Mouse (Mus musculus) embryo, embryonic 11.5 days (tissue): ENCODE measurements around the gene Abcg8.

Experiments used
- DNase-seq: peaks from one replicate; pipeline ENCODE4 v3.0.0-alpha.2; 2012; ENCODE audit warnings: low read depth, low spot score

Abcg8 gene

DNA sequence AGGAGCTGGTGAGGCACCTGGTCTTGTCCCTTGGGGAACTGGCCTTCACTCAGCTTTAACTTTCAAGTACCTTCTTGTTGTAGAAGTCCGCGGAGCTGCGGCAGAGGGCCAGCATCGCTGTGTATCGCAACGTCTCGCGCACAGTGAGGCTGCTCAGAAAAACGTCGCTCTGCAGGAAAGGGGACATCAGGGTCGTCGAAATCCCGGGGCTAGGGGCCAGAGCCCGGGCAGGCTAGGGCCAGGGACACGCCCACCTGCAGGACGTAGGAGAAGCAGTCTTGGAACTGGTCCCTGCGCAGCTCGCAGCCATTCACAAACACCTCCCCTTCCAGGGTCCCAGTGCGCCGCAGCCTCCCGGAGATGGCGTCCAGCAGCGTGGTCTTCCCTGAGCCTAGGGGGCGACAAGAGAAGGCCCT is at the start of gene Abcg8:
Gene Abcg8 (plus strand): TSS at position 352 of the 416 bp plus-strand sequence.
- DNase-seq, result no peak

DNA sequence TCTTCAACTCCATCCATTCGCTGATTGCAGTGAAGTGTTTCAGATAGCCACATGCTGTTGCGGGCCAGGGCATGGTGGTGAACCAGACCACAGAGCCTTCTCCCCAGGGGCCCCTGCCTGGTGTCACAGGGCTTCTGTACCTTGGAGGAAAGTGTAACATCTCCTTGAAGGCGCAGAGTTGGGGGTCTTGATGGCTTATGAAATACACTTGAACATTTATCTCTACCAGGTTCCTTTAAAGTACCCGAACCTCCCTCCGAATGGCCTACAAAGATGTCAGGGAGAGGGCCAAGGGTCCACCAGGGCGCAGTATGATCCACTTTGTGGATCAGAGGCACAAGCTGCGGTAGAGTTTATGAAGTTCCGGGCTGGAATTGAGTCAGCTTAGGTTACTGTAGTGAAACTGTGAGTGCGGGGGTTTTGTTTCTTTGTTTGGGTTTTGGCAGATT is 49.2 kb upstream of the Abcg8 start:
- DNase-seq, result no peak

- DNase-seq, result no peak
These were observed 48.4 kb upstream of the Abcg8 start for GRCm38 (mm10) chr17:84627721-84628120.

- no peak for DNase-seq
These were observed 47.5 kb upstream of the Abcg8 start for GRCm38 (mm10) chr17:84628611-84629010.

DNA sequence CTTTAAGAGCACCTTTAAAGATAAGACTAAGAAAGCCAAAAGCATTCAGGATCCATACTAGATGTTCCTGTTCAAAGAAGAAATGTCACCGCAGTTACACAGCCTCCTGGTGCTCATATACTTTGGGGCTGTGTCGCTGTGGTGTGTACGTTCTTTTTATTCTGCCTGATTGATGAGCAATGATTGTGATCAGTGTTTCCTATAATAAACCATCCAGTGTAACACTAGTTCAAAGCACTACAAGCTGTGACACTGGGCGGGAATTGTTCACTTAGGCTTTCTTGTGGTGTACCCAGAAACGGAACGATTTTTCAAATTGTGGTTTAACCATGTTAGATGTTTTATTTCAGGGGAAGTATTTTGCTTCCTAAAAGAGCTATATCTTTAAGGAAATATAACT is 44.3 kb upstream of the Abcg8 start:
- no peak for DNase-seq

GRCm38 (mm10) chr17:84633443-84633842 is 42.7 kb upstream of the Abcg8 start:
- no peak for DNase-seq

- no peak for DNase-seq
These were observed 39.8 kb upstream of the Abcg8 start for GRCm38 (mm10) chr17:84636328-84636727.

DNA sequence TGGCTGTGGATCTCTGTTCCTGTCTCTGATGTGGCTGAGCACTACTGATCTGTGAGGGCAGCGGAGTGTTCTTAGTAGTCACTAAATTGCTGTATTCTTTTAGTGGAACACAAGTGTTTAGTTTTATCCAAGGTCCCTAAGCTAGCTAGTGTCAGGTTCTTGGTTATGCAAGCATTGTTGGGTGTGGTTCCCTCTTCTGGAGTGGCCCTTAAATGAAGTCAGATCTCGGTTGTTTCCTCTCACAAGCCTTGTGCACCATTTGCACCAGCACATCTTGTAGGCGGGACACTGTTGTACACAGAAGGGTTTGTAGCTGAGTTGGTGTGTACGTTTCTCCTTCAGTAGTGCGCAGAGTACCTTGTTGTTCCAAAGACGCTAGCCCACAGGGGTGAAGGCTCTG is 38.1 kb upstream of the Abcg8 start:
- DNase-seq, result no peak

- DNase-seq, result no peak
These were observed 36.2 kb upstream of the Abcg8 start for GRCm38 (mm10) chr17:84639796-84640378.

GRCm38 (mm10) chr17:84641893-84642292 is 34.2 kb upstream of the Abcg8 start:
- DNase-seq, result no peak

DNA sequence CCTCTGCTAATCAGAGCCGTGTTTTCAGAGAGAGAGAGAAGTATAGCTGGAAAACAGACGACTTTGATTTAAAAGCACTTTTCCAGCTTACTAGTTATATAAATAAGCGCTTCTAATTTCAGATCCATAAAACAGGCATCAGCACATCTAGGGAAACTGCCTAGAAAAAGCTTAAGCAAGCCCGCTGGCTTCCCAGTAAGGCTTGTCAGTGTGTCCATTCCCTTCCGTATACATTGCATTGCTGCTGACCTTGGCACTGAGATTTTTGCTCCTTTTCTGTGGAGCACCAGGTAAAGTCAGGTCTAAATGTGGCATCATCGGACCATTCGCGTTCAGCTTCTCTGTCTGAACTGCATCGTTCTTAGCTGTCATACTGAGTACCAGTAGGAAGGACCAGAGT is 33.8 kb upstream of the Abcg8 start:
- DNase-seq, result no peak

DNA sequence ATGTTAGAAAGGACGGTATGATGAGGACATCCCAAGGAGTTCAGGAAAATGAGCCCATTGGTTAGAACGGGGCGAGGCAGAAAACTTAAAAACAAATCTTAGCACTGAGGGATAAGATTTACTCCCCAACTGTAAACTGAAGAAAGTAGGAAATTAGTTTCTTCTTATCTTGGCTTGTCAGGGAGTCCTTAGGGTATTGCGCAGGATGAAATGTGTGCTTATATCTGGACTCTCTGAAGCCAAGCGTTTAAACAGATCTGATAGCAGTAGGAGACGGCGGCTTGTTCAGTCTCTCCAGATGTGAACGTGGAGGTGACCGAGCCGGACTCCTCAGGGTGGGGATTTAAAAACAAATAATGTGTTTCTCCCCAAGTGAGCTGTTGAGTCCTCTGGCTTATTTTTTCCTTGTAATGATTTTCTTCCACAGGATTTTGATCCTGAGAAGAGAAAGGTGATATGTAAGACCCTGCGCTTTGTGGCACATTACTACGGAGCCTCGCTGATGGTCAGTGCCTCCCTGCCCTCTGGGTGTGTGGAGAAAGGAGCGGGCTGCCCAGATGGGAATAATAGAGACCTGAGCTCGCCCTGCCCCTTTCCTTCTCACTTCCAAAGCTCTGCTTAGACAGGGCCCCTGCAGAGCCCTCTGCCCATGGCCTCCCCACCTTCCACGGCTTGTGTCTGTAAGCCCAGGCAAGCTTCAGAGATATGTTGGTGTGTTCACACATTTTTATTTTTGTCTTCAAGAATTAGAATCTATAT is 31.6 kb upstream of the Abcg8 start:
- no peak for DNase-seq

DNA sequence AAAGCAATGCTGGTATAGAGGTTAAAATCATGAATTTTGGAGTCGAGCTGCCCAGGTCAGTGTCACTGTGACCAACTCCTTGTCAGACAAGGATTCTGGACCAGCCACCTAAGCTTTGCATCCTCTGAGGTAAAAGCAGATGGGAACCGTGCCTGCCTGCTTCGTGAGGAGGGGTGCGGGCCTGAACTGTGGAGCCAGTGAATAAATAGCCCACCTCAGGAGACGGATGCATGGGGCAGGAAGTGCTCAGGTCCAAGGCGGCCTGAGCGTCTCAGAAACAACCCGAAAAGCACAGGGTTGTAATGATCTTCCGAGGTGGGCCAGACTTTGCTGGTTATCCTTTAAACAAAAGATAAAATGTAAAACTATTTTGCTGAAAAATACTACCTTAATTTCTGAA is 31.0 kb upstream of the Abcg8 start:
- no peak for DNase-seq

DNA sequence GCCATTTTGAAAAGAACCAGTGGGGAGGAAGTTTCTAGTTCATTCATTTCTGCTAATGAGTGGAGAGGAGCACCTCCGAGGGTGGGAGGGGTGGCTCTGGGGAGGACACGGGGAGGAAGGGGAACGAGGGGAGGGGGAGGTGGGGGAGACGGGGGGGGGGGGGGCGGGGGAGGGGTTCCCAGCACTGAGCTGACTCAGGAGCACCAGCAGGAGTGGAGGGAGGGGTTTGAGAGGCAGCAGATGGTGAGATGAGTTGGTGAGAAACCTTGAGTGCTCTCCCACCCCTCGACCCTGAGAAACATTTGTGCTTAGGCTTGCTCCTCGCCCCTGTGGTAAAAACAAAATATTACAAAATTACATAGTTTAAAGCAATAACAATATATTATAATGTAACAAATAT is 30.2 kb upstream of the Abcg8 start:
- DNase-seq, result no peak

DNA sequence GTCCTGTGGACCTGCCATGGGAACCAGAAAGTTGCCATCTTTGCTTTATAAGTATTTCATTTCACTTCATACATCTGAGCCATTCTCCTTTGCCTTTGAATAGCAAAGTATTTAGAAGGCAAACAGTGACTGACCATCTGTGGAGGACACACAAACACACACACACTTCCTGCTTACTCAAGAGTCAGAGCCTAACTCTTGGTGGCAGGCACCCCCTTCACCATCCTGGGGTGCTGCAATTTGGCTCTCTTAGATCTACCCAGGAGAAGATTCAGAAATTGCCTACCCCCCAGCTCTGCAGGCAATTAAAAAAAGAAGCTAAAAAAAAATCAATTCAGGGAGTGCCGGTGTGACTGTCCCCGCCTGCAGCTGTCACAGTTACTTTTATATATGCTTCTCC is 29.6 kb upstream of the Abcg8 start:
- no peak for DNase-seq

DNA sequence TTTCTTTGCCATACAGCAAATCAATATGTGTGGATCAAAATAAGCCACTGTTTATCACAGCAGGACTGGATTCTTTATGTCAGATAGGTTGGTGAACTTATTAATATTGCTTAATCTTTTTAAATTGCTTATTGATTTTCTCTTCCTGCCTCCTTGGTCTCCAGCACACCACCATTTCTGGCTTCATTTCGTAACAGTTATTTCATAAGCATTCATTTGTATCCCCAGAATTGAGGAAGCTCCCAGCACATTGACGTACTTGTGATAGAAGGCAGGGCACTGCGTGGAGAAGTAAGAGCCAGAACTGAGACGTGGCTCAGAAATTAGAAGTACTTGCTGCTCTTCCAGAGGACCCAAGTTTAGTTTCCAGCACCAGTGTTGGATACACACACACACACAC is 28.5 kb upstream of the Abcg8 start:
- DNase-seq, result no peak

DNA sequence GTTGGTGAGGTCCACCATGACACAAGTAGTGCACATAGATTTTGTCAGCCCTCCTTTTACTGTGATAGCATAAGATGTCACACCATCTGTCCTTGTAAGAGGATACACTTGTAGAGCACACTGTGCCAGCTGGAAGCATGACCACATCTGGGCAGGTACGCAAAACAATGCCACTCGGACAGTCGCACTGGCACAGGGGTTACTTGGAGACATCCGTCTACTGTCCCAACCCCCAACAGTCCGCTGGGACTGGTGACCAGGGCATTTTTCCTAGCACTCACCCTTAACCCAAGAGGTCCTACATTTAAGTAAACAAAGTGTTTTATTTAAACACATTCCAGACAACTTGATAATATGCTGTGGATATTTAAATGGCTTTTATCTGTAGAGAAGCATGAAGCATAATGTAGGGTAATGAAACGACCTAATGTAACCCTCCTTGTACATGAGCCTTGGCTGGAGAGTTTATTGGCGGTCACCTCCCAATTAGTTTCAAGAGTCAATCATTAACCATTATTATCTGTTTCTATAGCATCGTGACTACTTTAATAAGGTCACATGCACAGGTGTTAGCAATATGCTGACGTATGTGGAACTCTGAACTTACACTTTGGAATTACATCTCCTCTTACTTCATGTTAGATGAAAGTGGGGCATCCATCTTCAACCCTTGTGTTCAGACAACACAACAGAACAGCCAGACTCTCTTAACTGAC is 25.6 kb upstream of the Abcg8 start:
- no peak for DNase-seq

DNA sequence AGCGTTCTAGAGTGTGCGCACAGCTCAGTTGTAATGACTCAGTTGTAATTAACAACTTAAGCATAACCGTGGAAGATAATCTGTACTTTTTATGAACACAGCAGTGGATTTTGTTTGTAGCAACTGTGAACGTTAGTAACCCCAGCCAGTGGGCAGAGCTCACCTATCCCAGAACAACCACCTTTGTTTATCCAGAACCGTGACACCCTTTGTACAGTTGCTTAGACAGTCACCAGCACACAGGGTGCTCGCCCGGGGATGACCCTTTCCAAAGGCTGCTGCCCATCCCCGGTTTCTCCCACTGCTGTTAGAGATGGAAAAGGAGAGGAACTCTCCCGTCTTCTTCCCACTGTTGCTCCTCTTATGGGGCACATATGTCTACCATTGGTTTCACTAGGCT is 22.6 kb upstream of the Abcg8 start:
- DNase-seq, result no peak

DNA sequence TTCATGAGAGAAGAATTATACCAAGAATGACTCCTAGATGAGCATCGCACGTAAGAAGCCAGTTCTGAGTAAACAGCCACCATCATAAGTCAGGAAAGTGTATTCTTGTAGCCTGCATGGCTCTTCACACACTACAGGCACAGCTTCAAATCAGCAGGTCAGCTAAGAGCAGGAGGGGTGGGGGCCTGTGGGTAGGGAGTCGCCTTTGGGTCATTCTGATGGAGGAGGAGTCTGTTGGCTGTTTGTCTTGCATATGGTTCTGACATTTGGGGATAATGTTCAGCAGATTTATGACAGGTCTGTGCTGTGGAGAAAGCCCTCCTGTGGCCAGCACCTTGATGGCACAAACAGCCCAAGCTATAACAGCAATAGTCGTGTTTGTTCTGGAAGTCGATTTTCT is 19.9 kb upstream of the Abcg8 start:
- DNase-seq, result no peak

- DNase-seq, result no peak
These were observed 19.3 kb upstream of the Abcg8 start for GRCm38 (mm10) chr17:84656653-84657421.

DNA sequence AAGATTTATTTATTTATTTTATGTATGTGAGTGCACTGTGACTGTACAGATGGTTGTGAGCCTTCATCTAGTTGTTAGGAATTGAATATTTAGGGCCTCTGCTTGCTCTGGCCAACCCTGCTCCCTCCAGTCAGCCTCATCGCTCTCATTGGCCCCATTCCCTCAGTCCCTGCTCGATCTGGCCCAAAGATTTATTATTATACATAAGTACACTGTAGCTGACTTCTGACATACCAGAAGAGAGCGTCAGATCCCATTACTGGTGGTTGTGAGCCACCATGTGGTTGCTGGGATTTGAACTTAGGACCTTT is 18.7 kb upstream of the Abcg8 start:
- no peak for DNase-seq

DNA sequence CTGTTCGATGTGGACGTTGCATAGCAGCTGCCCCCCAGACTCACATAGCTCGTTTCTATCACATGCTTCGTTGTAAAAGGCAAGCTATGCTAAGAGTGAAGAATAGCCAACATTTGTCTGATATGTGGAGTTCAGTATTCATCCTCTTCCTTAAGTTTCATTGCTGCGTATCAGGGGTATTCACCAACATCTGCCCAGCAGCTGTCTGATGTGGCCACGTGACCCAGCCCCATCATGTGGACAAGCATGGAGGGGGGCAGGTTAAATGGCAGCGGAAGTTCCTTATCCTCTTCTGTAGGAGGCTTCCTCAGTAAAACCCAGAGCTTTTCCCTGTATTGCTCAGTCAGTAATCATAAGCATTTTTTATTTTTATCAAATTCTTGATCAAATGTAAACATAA is 18.3 kb upstream of the Abcg8 start:
- DNase-seq, result no peak
